Mouse (Mus musculus) hindbrain, embryonic 11.5 days (tissue): Measurements from ENCODE around the gene Stat6. TPM values are rescaled to one million over a fixed set of nuclear protein-coding genes. Genes with fewer than 3 reads are reported as not detected.
A peak's percentile ranks its signal among the peaks of the same experiment; 100 is the strongest.
"Not testable (repeated sequence)": the region's sequence is repeated elsewhere in the genome, so short reads cannot be mapped to it uniquely, and the experiment has no call there.

Experiments
- ATAC-seq: fragments of 200-750 bp; cut with Nextera tagmentation; 2 replicates; pipeline ENCODE4 v1.8.0; 2017; ENCODE audit warnings: mild to moderate bottlenecking, moderate TSS enrichment, moderate library complexity; ENCODE audit not compliant: low FRiP score
- DNase-seq: peaks from one replicate; pipeline ENCODE4 v3.0.0-alpha.2; 2015; ENCODE audit warnings: low spot score
- H3K27ac ChIP-seq: fragments of 300-500 bp; sonication (generic); 2 replicates; pipeline ENCODE4 v1.5.1; 2014; ENCODE audit warnings: mild to moderate bottlenecking, low read depth, low read length
- H3K27me3 ChIP-seq: fragments of 300-500 bp; sonication (generic); 2 replicates; pipeline ENCODE4 v1.6.1; 2014; ENCODE audit warnings: mild to moderate bottlenecking, low read length, moderate library complexity, mixed read lengths; ENCODE audit not compliant: control insufficient read depth, insufficient read depth
- H3K36me3 ChIP-seq: fragments of 300-500 bp; sonication (generic); 2 replicates; pipeline ENCODE4 v1.6.1; 2014; ENCODE audit warnings: mild to moderate bottlenecking, low read length, moderate library complexity, mixed read lengths; ENCODE audit not compliant: control insufficient read depth, insufficient read depth
- H3K4me1 ChIP-seq: fragments of 300-500 bp; sonication (generic); replicated peaks from 2 replicates; pipeline ENCODE4 v1.6.1; 2014; ENCODE audit warnings: low read length, mixed read lengths; ENCODE audit not compliant: control insufficient read depth, insufficient read depth
- H3K4me2 ChIP-seq: fragments of 300-500 bp; sonication (generic); replicated peaks from 2 replicates; pipeline ENCODE4 v1.6.1; 2014; ENCODE audit warnings: mild to moderate bottlenecking, low read depth, low read length
- H3K4me3 ChIP-seq: fragments of 300-500 bp; sonication (generic); 2 replicates; pipeline ENCODE4 v1.5.1; 2014; ENCODE audit warnings: low read depth, low read length
- H3K9ac ChIP-seq: fragments of 300-500 bp; sonication (generic); 2 replicates; pipeline ENCODE4 v1.6.1; 2014; ENCODE audit warnings: low read depth, low read length
- H3K9me3 ChIP-seq: fragments of 300-500 bp; sonication (generic); 2 replicates; pipeline ENCODE4 v1.6.1; 2016; ENCODE audit warnings: low read length; ENCODE audit not compliant: control insufficient read depth
- WGBS: fragments of 180-500 bp; shearing (Covaris S2); extraction: QIAGEN DNeasy Blood & Tissue Kit; methylation state at CpG from one replicate; pipeline ENCODE4 v1.1.7; 2014; 5-methylcytosine and 5-hydroxymethylcytosine counted together
- polyA plus RNA-seq: library from polyadenylated mRNA; unstranded; fragments of >200 nt; fragmentation: Nextera tagmentation; extraction: Ambion mirVana; gene quantifications from 2 replicates; pipeline ENCODE4 v1.2.1, GENCODE M21; 2014

Stat6 gene
- polyA plus RNA-seq, 1 experiment from 2014 or later = 6.9 TPM

- H3K4me3 ChIP-seq = no peak overlapping the region
- no peak for DNase-seq
- no peak overlapping the region for H3K27ac ChIP-seq
- no peaks in the 10 kb centered on the region for H3K27me3 ChIP-seq
- H3K9ac ChIP-seq = no peak overlapping the region
- H3K36me3 ChIP-seq = no peaks in the 10 kb centered on the region
- H3K4me2 ChIP-seq = no peak overlapping the region
- 54% methylated on average over 21 of the region's 21 CpGs for WGBS
- H3K4me1 ChIP-seq = no peaks in the 10 kb centered on the region
- no peaks in the 10 kb centered on the region for H3K9me3 ChIP-seq
- no peak for ATAC-seq
These were observed 10.3 kb downstream of the Stat6 start for GRCm38 (mm10) chr10:127652906-127653638.

GRCm38 (mm10) chr10:127654970-127655579, 12.3 kb downstream of the Stat6 start:
- 66% methylated on average over 16 of the region's 16 CpGs for WGBS
- Histone ChIP-seq H3K9me3 (no peaks in the 10 kb centered on the region), H3K36me3 (no peaks in the 10 kb centered on the region), H3K4me2 (no peak overlapping the region), H3K4me1 (no peaks in the 10 kb centered on the region), H3K9ac (no peak overlapping the region), H3K4me3 (no peak overlapping the region), H3K27ac (no peak overlapping the region), H3K27me3 (0 out of 2 replicates have a peak, but pooled peaks cover 1% of the 10 kb centered on the region)
- DNase-seq (no peak), ATAC-seq (no peak)

- peaks cover 22% of the 10 kb centered on the region for H3K27me3 ChIP-seq
- DNase-seq = not testable (repeated sequence)
These were observed 14.8 kb downstream of the Stat6 start for GRCm38 (mm10) chr10:127657617-127658016.

GRCm38 (mm10) chr10:127658076-127658475, 15.3 kb downstream of the Stat6 start:
- 28% methylated on average over 6 of the region's 6 CpGs for WGBS
- Histone ChIP-seq H3K27me3 (peaks cover 27% of the 10 kb centered on the region), H3K9me3 (no peaks in the 10 kb centered on the region), H3K4me3 (no peak overlapping the region), H3K9ac (no peak overlapping the region), H3K4me1 (no peaks in the 10 kb centered on the region), H3K4me2 (no peak overlapping the region), H3K36me3 (no peaks in the 10 kb centered on the region), H3K27ac (no peak overlapping the region)
- ATAC-seq = no peak
- no peak for DNase-seq

More at GRCm38 (mm10) chr10:127657617-127658016, 14.8 kb downstream of the Stat6 start:
- not testable (repeated sequence) for ATAC-seq, H3K4me2 ChIP-seq, H3K4me1 ChIP-seq, H3K27ac ChIP-seq, H3K9ac ChIP-seq, H3K4me3 ChIP-seq, H3K9me3 ChIP-seq, H3K36me3 ChIP-seq
- WGBS = 57% methylated on average over 6 of the region's 6 CpGs

GRCm38 (mm10) chr10:127659551-127659950, 16.8 kb downstream of the Stat6 start:
- H3K4me2 ChIP-seq = no peak overlapping the region
- no peaks in the 10 kb centered on the region for H3K36me3 ChIP-seq
- no peak overlapping the region for H3K27ac ChIP-seq
- no peaks in the 10 kb centered on the region for H3K9me3 ChIP-seq
- DNase-seq = no peak
- H3K4me3 ChIP-seq = no peak overlapping the region
- 48% methylated on average over 1 of the region's 1 CpGs for WGBS
- peaks cover 42% of the 10 kb centered on the region for H3K27me3 ChIP-seq
- ATAC-seq = no peak
- no peaks in the 10 kb centered on the region; the same call in 1 of the 2 replicates for H3K4me1 ChIP-seq
- no peak overlapping the region for H3K9ac ChIP-seq

- 16% methylated on average over 13 of the region's 14 CpGs for WGBS
- no peaks in the 10 kb centered on the region for H3K36me3 ChIP-seq
- H3K4me3 ChIP-seq = no peak overlapping the region
- peaks cover 6% of the 10 kb centered on the region for H3K4me1 ChIP-seq
- no peaks in the 10 kb centered on the region for H3K9me3 ChIP-seq
- no peak for DNase-seq
- ATAC-seq = no peak
- H3K4me2 ChIP-seq = no peak overlapping the region
- peaks cover 59% of the 10 kb centered on the region for H3K27me3 ChIP-seq
- H3K27ac ChIP-seq = no peak overlapping the region
- peak overlapping the region; percentile 11; the same call in 1 of the 2 replicates for H3K9ac ChIP-seq
These were observed 18.6 kb downstream of the Stat6 start for GRCm38 (mm10) chr10:127661291-127661914.

- H3K4me1 ChIP-seq = peaks cover 6% of the 10 kb centered on the region
- ATAC-seq (peak; percentile 6; the same call in 1 of the 2 replicates), DNase-seq (peak; percentile 36)
- H3K9me3 ChIP-seq = no peaks in the 10 kb centered on the region
- peak overlapping the region; percentile 11; the same call in 1 of the 2 replicates for H3K9ac ChIP-seq
- no peaks in the 10 kb centered on the region for H3K36me3 ChIP-seq
- H3K27me3 ChIP-seq = peaks cover 66% of the 10 kb centered on the region
- H3K27ac ChIP-seq = no peak overlapping the region
- 4% methylated on average over 15 of the region's 16 CpGs for WGBS
- H3K4me2 ChIP-seq = peak overlapping the region; percentile 29
- H3K4me3 ChIP-seq = no peak overlapping the region
These were observed 19.3 kb downstream of the Stat6 start for GRCm38 (mm10) chr10:127661915-127662663.

GRCm38 (mm10) chr10:127662666-127663253, 20.0 kb downstream of the Stat6 start:
- WGBS = 11% methylated on average over 19 of the region's 19 CpGs
- peak; percentile 20 for ATAC-seq
- H3K27ac ChIP-seq = no peak overlapping the region
- H3K4me1 ChIP-seq = peaks cover 7% of the 10 kb centered on the region
- DNase-seq = peak; percentile 58
- no peaks in the 10 kb centered on the region for H3K9me3 ChIP-seq
- no peak overlapping the region for H3K4me3 ChIP-seq
- peak overlapping the region; percentile 29 for H3K4me2 ChIP-seq
- no peaks in the 10 kb centered on the region for H3K36me3 ChIP-seq
- H3K27me3 ChIP-seq = peaks cover 72% of the 10 kb centered on the region
- H3K9ac ChIP-seq = no peak overlapping the region
